Mouse (Mus musculus) spleen, postnatal 10 days (tissue): ENCODE measurements around the gene Hipk2.

Source experiments
- DNase-seq, 2 experiments: peaks; one replicate each; pipeline ENCODE4 v3.0.0; 2021 to 2022; ENCODE audit warnings: low spot score in 2 of 2

Hipk2 gene

GRCm38 (mm10) chr6:38902820-38903439 is 27.0 kb upstream of the Hipk2 start:
- DNase-seq: no peak

DNA sequence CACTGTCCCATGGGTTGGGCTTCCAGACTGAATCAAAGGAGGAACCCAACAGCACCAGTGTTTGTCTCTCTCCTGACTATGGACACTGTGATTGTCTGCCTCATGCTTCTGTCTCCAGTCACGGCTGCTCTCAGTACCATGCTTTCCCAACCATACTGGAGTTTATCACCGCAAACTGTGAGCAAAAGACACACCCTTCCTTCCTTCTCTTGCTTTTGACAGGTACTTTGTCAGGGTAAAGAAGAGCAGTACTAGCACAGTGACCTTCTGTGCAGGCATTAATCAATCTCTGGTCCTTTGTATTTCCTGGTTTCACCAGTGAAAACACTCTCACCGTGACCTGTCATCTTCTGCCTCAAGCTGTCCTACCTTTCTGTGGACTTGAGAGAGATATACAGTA is 25.7 kb upstream of the Hipk2 start:
- DNase-seq: no peak

DNA sequence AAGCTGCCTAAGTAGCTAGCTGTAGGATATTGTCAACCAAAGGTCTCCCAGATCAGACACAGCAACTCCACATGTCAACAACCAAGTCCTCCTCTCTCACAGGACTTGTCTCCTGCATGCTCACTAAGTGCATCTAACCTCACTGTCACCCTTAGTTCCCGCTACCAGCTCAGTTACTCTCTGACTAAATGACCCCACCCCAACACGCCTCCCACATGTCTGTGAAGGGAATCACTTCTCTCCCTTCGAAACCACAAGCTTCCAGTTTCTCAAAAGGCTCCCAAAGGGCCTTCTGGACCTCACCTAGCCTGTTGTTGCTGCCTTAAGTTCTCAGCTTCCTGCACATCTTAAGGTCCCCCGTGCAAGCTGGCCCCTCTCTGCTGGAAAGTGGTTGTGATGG is 25.2 kb upstream of the Hipk2 start:
- no peak for DNase-seq

DNA sequence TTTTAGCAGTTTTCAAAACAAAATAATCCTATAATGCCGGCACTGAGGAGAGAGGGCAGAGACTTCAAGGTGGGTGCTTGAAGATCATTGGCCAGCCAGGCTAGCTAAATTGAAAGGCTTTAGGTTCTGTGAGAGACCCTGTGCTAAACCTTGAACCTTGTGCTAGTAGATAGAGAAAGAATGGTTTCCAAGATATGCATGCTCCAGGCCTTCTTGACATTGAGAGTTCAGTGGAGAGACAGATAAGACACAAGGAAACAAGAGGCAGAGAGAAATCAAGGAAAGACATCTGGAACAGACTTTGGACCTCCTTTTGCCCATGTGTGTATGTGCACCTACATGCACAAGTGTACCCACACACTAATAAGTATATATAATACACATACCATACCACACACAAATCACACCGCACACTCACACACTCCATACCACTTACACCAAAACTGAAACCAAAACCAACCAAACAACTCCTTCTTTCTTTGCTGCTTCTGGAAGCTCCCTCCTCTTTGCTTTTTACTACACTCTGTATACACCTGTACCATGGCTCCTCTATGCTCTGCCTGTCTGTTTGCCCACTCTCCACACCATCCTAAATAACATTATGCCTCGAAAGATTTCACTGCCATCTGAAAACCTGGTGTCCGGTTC is 24.6 kb upstream of the Hipk2 start:
- DNase-seq: no peak

DNA sequence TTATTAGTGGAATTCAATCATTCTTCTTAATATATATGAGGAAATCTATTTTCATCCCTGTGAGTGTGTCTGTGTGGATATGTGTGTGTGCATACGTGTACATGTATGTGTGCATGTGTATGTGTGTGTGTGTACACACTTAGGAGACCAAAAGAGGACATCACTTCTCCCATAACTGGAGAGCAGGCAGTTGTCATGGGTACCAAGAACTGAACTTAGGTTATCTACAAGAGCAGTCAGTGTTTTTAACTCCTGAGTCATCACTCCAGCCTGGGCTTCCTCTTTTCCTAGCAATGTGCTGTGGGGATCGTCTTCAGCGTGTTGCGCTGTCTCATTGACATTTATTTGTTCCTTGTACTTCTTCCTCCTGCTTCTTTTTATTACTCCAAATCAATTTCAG is 24.1 kb upstream of the Hipk2 start:
- DNase-seq: peak in 1 of 2 experiments; percentile 45

- no peak for DNase-seq
Measured at GRCm38 (mm10) chr6:38893615-38894014, 17.6 kb upstream of the Hipk2 start.

GRCm38 (mm10) chr6:38892017-38892416 is 16.1 kb upstream of the Hipk2 start:
- DNase-seq: no peak

GRCm38 (mm10) chr6:38889156-38889555 is 13.2 kb upstream of the Hipk2 start:
- DNase-seq: no peak

DNA sequence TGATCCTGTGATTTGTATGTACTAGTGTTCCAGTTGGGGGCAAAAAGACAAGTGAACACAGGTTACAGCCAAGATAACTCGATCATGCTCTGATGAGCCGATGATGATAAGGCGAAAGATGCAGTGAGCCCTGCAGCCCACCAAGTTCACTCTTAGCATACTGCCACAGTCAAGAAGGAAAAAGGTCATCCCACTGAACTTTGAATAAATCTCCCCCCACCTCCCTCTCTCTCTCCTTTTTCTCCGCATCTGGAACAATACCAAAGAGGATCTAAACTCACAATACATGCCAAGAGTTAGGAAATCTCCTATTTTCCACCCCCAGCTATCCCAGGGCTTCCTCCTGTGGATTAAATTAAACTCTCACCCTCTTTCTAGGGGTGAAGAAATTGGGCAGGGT is 11.5 kb upstream of the Hipk2 start:
- DNase-seq: no peak

DNA sequence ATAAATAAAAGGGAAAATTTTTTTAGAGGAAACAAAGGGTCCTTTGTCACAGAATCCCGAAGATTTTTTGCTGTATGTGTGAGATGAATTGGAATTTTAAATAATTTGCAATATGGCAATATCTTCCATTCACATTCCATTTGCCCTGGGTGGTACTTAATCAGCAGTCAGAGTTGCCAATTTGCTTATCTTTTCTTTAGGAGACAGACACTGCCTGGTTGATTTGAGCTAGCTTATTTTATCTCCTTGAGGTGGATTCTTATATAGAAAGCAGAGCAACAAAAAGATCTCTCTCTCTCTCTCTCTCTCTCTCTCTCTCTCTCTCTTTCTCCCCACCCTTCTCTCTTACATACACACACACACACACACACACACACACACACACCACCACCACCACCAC is 9.2 kb upstream of the Hipk2 start:
- no peak for DNase-seq

DNA sequence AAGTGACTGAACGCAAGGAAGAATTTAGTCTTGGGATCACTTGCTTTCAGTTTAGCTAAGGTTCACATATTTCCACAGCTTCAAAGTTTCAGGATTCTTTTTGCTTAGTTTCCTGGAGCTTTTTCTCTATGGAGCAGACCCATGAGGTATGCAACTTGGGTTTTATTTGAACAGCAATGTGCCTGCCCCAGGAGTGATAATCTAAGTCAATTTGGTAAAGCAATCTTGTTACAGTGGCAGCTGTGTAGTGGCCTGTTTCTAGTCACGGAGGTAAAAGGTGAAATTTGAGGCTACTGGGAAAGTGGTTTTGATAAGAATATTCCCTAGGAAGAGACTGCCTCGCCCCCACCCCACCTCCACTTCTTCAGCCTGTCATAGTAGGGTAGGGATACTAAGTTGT is 8.5 kb upstream of the Hipk2 start:
- no peak for DNase-seq

DNA sequence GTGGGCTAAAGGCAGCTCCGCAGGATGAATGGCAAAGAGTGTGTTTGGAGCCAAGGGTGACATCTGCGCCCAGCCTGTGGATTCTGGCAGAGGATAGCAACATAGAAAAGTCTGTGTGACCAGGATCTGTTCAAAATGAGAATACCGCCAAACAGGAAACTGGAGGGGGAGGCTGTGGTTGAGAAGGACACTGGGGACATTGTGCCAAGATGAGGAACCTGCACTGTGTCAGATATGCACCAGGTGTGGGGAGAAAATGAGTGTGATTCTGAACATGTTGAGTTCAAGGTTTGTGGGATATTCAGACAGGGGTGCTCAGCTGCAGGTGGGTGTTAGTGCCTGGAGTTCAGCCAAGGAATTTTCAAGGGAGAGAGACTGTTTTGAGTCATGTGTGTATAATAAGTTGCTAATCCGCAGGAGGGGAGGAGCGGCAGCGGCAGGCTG is 6.8 kb upstream of the Hipk2 start:
- DNase-seq: no peak

DNA sequence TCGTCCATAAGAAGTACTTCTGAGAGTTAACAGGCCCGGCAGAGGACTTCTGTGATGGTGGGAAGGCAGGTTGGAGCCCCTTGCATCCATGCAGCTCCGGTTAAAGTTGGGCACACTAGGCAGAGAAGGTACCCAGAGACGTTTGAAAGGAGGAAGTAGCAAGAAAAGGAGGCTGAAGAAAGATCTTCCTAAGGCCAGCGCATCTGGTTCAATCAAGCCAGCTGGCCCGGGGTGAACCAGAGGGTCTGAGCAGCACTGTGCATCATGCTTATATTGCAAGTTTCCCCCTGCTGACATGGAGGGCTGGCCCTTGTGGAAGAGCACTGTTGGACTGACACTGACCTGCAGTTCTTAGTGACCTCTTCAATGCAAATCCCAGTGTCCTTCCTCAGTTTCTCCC is 6.0 kb upstream of the Hipk2 start:
- DNase-seq: no peak

GRCm38 (mm10) chr6:38881468-38881867 is 5.5 kb upstream of the Hipk2 start:
- DNase-seq: no peak

GRCm38 (mm10) chr6:38877674-38878073 is 1.7 kb upstream of the Hipk2 start:
- no peak for DNase-seq

GRCm38 (mm10) chr6:38875258-38876070 is 501 bp downstream of the Hipk2 start, which contains the start of gene Tbxas1:
TSS of gene Tbxas1 (plus strand) at chr6:38875404.
- peak; percentile 70 to 74 for DNase-seq

DNA sequence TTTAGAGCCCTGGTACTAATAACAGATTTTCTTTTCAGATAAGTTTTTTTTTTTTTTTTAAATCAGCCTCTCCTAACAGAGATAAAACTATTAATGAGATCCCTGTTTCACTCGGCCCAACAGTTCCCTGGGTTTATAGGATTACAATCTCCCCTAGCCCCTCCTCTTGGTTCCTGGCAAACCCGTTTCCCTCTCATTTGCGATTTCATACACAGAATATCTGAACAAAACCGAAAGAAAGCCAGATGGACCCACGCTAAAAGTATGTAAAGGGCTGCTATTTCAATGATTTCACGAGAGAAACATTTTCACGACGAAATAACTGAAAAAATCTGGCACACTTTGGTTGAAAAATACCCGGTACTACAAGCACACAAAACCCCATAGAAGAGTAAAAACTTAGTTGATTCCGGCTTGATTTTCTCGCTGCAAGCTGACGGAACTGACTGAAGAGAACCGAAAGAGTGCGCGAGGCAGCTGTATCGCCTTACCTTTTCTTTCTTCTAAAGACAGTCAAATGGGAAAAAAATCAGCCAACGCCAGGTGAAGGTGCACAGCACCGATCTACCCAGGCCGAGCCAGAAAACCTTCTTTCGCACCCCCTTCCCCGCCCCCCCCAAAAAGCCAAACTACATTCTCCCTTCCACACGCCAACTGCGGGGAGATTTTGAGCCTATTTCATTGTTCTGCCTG is 1.3 kb downstream of the Hipk2 start:
- peak; percentile 56 to 67 for DNase-seq

GRCm38 (mm10) chr6:38874035-38874434 is 1.9 kb downstream of the Hipk2 start:
- DNase-seq: peak; percentile 72 to 80

DNA sequence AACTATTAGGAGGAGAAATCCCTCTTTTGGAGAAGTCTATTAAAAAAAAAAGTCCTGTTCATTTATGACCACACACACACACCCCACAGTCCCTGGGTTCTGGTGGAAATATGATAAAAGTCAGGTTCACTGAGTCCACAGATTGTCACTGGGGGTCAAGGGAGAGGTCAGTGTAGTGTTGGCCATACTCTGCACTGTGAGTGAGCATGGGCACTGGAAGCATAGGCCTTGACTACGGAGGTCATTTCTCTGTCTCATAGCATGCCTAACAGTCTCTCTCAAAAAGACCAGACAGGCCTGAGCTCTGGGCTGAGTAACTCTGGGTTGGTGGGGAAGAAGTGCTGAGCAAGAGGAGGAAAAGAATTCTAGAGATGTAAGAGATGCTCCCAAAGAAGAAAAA is 2.6 kb downstream of the Hipk2 start:
- no peak for DNase-seq

GRCm38 (mm10) chr6:38871051-38871450 is 4.9 kb downstream of the Hipk2 start:
- peak in 1 of 2 experiments; percentile 42 for DNase-seq

GRCm38 (mm10) chr6:38870070-38870469 is 5.9 kb downstream of the Hipk2 start:
- no peak for DNase-seq

DNA sequence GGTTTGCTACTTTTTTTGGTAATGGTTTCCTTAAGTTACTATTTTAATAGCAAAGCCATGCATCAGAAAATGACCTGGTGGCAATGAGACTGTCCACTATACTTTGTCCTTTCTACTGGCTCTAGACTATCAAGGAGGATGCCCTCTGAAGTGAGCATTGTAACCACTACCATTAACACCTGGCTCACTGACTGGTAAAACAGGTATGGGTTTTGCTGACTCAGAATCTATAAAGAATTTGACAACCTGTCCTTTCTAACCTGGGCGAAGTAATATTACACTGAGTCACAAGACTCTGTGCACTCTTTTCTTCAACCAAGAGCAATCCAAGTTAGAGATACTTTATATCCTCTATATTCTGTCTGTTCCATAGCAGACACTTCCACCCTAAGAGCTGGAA is 7.0 kb downstream of the Hipk2 start:
- no peak for DNase-seq
